Mouse (Mus musculus): Measurements from ENCODE around the gene Dnajb4.

Dnajb4 gene

DNA sequence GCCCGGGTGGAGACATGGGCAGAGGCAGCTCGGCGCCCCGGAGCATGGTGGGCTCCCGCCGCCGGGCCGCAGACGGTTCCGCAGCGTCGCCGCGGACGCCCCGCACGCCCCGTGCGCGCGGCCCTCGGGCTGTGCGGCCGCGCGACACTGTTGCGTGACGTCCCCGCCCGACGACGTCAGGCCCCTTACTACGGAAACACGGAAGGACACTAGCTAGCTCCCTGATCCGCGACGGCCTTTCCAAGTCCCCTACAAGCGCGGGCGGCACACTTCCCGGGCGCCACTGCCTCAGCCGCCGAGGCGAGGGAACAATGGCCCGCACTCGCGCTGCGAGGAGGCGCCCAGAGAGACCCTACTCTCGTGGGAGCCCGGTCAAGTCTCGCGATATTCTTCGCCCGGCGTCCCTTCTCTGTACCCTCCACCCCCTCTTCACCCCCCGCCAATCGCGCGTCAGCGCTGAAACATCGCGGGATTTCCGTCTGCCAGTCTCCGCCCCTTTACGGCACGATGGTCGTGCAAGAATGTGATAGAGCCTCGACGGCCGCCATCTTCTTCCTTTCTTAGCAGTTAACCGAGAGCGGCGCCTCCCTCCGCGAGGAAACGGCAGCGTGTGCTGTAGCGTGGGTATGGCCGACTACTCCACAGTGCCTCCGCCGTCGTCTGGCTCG, at the start of gene Dnajb4, which contains the start of gene Fubp1:
Gene Dnajb4, minus strand, starts transcription at position 336 of the 668 bp plus-strand sequence.
Gene Fubp1, plus strand, starts transcription at position 456 of the 668 bp plus-strand sequence.
- peak; percentile 100 for DNase-seq

DNA sequence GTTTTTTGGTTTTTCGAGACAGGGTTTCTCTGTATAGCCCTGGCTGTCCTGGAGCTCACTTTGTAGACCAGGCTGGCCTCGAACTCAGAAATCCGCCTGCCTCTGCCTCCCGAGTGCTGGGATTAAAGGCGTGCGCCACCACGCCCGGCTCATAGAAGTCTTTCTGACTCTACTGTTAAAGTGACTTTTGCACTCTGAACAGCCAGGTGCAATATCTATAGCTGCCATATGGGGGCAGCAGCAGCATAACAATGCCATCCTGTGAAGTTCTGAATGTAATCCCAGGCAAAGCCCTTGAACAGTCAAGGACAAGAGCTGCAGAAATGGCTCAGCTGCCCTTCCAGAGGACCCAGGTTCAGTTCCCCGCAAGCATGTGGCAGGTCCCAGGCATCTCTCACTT, 49.3 kb upstream of the Dnajb4 start:
- DNase-seq: peak; percentile 56

DNA sequence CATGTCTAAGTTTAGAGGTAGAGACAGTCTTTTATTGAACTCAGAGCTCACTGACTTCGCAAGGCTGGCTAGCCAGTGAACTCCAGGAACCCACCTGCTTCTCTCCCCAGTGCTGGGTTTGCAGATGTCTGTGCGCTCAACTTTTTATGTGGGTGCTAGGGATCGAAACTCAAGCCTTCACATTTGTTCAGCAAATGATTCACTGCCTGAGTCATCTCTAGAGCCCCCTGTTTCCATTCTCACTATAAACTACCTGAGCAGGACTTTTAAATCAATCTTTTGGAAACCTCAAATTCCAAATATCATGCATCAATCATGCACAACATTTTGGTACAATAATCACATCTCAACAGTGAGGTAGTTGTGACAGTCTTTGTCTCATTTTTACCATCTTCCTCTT, 47.4 kb upstream of the Dnajb4 start:
- DNase-seq: no peak

DNA sequence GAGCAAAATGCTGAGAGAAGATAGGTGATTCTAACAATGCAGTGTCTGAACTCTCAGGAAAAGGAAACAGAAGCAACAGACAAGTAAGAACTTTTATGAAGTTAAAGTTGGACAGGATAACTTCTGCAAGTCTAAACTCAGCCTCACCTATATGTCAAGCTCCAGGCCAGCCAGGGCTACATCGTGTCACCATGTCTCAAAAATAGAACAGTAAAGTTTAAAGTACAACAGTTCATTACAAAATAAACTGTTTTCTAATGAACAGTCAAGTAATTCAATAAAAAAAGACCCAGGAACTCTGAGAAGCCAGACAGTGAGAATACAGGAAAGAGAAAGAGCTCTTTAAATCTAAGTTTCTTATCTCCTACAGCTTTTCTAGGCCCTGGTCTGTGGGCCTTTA, 40.4 kb upstream of the Dnajb4 start:
- no peak for DNase-seq

DNA sequence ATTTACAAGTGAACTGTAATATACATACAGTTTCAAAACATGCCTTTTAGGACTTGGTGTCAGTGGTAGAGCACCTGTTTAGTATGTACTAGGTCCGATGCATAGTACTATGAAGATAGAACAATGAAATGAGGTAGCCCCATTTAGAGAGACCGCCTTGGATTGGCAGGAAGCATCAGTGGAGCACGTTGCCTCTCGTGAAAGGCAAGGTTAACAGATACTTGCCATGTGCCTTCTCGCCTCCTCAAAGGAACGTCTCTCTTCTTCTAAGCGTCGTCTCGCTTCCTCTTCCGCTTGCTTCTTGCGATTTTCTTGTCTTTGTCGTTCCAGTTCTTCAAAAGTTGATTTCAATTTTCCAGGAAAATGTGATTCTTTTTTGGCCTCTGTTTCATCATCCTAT, 37.6 kb upstream of the Dnajb4 start:
- DNase-seq: no peak

DNA sequence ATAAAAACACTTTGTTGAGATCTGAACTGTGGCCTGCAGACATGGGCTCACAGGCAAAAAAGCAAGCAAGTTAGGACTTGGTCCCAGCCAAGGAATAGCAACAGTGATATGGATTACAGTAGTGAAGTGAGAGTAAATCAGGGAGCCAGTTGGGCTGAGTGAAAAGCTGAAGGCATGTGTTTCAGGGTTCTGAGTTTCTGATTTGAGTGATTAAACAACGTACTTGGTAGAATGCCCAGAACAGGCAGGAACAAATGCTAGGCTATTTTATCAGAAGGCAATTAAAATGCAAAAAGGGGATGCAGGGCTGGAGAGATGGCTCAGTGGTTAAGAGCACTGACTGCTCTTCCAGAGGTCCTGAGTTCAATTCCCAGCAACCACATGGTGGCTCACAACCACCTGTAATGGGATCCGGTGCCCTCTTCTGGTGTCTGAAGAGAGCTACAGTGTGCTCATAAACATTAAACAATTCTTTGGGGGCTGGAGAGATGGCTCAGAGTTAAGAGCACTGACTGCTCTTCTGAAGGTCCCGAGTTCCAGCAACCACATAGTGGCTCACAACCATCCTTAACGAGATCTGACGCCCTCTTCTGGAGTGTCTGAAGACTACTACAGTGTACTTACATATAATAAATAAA, 35.3 kb upstream of the Dnajb4 start:
- DNase-seq: no peak

DNA sequence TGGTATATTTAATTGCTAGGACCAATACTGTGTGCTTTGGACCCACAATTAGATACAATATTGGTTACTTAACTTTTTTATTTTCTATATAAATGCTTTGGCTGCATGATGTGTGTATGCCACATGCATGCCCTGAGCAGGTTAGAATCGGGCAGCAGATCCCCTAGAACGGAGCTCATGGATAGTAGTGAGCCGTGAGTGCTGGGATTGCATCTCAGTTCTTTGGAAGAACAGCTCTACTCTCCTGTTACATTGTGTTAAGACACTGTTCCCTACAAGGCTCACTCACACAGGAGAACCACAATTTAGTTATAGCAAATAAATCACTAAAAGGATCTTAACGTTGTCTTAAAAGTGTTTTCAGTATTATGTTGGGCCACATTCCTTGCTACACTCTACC, 33.2 kb upstream of the Dnajb4 start:
- DNase-seq: no peak

DNA sequence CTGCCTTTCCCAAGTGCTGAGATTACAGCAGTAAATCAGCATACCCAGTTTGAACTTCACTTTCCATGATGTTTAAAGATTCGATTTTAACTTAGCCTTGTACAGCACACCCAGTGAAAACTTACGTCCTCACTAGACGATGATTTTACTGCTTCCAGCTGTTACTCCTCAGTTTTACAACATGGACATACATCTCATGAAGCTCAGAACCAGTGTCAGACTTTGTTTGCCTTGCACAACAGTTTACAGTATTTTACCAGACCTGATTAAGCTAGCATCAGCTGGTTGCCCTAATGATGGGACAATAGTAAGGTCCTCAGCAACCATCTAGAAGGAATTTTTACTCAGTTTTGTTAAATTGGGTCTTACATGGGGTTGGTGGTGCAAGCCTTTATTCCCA, 31.0 kb upstream of the Dnajb4 start:
- no peak for DNase-seq

DNA sequence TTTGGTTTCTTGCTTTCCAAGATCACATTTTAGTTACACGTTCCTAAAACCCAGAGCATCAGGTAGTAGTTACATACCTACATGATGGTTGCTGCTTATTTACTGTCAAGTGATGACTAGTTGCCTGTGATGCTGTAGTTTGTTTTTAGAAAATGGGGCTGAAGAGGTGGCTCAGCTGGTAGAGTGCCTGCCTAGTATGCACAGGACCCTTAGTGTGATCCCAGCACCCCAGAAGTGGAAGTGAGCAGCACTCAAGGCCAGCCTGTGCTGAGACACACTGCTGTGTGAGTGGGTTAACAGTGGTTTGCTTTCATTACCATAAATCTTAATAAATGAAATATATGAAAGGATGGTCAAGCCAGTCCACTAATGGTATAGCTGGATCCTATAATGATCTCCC, 29.5 kb upstream of the Dnajb4 start:
- no peak for DNase-seq

DNA sequence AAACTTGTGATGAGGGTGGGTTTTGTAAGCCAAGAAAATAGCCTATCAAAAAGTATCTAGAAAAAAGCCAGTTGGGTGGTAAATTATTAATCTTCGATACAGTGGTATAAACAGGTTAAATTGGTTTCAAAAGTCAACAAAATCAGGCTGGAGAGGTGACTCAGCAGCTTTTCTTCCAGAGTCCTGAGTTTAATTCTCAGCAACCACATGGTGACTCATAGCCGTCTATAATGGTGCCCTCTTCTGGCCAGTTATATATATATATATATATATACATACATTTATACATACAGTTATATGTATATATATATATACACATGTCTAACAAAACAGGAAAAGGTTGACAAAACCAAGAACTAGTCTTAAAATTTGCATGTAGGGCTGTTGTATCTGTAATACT, 28.7 kb upstream of the Dnajb4 start:
- DNase-seq: no peak

DNA sequence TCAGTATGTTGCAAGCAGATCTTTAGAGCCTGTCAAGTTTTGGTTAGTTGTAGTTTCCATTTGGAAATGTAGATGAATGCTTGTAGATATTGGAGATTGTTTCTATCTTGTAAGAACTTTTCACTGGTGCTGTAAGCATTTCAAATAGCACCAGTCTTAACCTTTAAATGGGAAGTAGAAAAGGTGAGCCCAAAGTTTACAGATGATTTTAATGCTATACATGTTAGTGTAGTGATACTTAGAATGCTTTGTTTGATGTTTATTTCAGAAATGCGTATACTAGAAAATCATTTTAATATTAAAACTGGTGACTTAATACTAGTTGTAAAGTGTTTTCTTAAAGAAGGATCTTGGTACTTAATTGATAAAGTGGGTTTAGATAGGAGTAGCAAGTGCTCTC, 25.7 kb upstream of the Dnajb4 start:
- no peak for DNase-seq

DNA sequence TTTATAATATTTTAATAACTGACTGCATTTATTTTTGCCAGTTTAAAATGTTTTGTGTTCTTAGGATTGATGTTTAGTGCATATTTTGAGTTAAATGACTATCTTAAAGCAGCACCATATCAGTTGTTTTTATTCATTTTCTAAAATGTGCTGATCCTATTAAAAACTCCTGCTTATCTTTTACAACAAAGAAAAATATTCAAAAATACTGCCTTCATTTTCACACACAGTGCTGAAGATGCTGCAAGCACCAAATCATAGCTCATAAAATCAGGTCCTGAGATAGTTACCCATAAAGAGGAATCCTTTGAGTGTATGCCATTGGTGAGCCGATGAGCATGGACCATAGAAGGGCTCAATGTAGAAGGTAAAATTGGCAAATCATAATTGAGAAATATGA, 25.1 kb upstream of the Dnajb4 start:
- no peak for DNase-seq

DNA sequence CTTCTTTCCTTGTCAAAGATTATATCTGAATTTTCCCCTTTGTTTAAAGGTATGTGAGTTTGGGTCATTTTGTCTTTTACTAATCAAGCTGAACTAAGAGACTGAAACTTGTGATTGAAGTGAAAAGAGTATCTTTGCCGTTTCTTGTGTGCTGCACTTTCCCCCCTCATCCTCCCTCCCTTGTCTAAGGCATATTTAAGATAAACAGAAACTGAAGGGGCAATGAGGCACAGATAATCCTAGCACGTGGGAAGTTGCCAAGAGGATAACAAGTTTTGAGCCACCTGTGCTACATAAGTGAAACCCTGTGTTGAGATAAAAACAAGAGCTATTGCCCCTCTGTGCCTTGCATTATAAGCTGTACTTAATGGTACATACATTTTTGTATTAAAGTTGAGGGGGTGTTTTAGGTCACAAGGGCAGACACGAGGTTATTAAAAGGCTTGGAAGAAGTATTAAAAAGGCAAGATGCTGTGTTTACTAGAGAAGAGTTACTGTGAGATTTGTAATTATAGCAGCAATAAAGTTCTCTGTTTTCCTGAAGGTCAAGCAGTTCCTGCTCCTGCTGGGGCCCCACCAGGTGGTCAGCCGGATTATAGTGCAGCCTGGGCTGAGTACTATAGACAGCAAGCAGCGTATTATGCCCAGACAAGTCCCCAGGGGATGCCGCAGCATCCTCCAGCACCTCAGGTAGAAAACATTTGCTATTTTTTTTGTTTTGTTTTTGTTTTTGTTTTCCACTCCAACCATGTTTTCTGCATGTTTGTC, 21.4 kb upstream of the Dnajb4 start:
- DNase-seq: no peak

DNA sequence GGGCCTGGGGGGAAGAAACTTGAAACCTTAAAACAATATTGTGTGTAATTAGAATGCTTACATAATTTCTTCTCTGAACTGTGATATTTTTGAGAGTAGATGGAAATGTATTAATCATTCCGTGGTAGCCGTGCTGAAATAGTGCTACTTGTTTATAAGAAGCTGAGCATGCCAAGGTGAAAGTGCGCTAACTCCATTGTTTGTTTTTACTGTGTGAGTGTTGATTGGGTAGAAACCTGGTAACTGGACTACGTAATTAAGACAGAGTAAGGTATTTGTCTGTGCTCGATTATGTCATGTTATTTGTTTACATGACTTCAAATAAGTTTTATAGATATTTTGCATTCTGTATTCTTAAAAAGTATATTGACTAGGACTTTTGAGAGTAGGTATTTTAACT, 19.2 kb upstream of the Dnajb4 start:
- no peak for DNase-seq

DNA sequence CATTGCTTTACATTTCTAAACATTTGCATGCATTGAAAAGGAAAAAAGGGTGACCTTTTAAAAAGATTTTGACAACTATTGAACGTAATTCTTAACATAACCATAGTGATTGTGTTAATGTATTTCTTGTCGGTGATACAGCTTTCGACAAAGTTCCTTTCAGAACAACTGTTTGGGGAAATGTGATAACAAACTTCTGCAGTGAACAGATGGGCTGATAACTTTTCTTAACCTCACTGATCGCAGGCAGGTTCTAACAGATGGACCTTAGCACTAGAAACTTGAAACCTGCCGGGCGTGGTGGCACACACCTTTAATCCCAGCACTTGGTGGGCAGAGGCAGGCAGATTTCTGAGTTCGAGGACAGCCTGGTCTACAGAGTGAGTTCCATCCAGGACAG, 18.7 kb upstream of the Dnajb4 start:
- no peak for DNase-seq

DNA sequence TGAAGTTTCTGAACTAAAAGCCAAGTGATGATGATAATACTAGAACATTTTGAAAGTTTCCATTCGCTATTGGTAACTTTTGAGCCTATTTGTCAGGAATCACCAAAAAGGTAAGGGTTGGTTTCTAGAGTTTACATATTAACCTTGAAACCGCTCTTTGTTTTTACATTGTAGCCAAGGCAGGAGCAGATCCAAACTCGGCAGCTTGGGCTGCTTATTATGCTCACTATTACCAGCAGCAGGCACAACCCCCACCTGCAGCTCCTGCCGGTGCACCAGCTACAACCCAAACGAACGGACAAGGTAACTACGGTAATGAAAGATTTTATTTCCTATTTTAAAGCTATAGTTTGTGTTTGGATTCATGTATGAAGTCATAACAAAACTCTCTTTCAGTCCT, 15.8 kb upstream of the Dnajb4 start:
- DNase-seq: no peak

DNA sequence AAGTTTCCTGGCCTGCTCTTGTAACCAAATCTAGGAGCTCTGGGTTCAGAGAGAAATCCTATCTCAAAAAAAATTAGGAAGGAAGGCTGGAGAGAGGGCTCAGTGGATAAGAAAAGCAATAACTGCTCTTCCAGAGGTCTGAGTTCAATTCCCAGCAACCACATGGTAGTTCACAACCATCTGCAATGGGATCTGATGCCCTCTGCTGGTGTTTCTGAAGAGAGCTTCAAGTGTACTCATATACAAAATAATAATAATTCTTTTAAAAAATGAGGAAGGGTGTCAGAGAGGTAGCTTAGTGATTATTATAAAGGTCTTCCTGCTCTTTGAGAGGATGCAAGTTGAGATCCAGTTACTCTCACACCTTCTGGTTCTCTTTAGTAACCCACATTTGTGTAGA, 14.8 kb upstream of the Dnajb4 start:
- DNase-seq: no peak

DNA sequence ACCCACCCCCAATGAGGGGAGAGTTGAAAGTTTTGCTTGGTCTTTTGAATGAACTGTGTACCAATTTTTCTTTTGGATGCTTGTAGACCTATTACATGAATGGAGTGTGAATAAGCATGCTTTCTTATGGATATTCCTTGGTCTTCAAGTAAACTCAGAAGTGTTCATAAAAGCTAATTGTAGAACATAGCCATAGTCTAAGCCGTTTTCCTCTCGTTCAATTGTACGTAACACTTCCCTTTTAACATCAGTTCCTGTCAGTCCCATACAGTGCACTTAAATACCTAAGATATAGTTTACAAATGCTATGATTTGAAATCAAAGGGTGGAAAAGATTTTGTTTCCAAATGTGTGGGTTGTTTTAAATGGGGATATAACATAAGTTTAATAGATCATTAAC, 3.3 kb upstream of the Dnajb4 start:
- DNase-seq: no peak

DNA sequence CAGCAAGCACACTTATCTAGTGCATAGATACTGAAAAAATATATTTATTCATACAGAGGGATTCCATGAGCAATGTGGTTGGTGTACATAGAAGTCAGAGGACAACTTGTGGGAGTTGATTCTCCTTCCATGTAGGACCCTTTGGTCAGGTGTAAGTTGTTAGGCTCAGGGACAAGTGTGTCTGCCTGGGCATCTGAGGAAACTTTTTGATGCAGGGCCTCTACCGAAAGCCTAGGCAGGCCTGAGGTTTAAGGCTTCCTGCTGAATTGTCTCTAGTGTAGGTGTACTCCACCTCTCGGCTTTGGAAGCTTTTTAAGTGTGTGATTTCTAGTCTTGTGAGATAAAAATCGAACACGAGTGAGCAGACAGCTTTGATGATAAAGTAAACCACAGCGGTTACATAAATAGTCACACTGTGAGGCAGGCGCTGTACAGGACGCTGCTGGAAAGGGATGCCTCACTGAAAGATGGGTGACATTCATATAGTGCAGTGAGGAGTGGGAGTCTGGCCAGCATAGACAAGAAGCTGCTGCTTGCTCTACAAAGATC, 1.7 kb upstream of the Dnajb4 start:
- no peak for DNase-seq

DNA sequence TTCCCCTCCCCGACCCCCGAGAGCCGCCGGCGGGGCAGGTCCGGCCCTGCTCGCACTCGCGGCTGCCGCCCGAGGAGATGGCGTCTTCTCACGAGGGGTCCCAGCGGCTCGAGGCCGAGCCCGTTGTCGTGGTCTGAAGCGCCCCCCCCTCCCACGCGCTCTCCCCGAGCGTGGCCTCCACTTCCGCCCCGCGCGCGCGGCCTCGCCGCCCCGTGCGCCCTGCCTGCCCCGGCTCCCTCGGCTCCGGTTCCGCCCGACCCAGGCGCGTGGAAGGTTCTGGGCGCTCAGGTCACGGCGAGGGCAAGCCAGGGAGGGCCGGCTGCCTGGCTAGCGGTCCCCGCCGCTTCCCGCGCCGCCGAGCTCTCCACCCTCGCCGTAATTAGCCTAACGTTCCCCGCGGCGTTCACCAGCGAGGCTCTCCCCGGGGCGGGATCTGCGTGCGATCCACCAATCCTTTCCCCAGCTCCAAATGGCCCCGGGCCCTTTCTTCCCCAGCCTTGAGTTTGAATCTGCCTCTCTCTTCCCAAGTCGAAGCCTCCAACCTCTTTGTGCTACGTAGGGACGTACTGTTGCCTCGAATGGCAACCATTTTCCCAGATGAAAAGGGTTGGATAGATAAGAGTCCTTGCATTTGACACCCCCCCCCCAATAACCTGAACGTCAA, 758 bp upstream of the Dnajb4 start:
- DNase-seq: peak; percentile 74

DNA sequence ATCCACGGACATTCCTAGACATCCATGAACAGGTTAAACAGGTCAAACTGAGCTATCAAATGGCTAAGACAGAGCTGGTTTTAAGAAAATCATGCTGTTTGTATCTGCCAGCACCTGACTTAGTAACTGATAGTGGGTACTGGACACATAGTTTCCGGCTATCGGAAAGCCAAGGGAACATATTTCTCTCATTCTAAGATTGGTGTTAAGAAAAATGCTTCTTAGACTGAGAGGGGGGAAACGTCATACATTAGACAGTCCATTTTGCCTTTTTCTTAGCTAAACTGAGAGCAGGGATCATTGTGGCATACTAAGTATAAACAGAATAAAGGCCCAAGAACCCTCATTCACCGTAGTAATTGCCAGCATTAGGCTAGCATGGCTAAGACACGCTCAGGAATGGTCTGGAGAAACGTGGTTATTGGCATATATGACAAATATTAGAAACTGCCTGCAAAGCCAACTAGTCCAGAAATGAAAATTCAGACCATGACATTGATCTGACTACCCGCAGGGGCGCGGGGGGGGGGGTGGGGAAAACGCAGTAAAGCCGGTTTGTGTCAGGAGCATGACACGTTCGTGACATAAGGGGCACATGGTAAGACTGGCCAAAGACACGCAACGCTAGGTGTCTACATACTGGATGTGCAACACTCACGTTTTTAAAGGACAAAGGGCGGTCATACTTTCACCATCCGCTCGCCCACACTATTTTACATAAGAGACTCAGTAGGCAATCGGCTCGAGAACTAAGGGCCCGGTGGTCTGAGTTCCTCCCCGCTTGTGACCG, 730 bp downstream of the Dnajb4 start:
- DNase-seq: no peak

DNA sequence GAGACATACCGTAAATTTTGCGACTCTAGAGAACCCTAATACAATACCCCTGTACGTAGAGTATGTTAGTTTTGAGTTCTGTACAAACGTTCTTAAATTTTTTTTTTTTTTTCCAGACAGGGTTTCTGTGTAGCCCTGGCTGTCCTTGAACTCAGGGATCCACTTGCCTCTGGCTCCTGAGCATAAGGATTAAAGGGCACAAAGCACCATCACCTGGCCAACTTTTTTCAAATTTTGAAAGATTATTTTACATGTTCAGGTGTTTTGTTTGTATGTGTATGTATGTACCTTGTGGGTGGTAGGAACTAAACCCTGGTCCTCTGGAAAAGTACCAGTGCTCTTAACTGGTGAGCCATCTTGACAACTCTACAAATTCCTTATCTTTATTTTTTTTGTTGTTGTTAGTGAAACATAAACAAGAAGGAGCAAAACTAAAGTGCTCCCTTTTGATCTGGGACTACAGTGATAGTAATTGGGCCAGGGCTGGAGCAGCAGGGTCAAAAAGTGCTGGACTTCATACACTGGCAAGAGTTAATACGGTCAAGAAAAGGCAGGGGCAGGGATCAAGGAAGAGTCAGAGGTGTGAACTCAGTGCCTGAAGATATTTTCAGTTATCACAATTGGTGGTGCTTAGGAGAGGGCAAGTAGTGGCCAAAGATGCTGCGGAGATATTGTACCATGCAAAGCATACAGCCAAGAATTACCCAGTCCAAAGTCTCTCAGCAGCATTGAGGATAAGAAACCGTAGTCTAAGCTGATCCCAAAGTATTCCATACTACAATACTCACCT, 1.8 kb downstream of the Dnajb4 start:
- DNase-seq: no peak
